Mouse (Mus musculus) thymus, adult 2 months (tissue): ENCODE results near the gene Pth2. TPM values are rescaled to one million over a fixed set of nuclear protein-coding genes. Genes with fewer than 3 reads are reported as not detected.
"Not testable (repeated sequence)": the region's sequence is repeated elsewhere in the genome, so short reads cannot be mapped to it uniquely, and the experiment has no call there.

Experiments used
- DNase-seq: peaks from one replicate; pipeline ENCODE4 v3.0.0; 2021
- H3K27ac ChIP-seq: fragments of 200-500 bp; 2 replicates; pipeline ENCODE4 v1.5.1; 2012; ENCODE audit warnings: low read length, control low read depth; ENCODE audit not compliant: control insufficient read depth, insufficient read depth
- H3K27me3 ChIP-seq: fragments of 200-500 bp; 2 replicates; pipeline ENCODE4 v1.6.1; 2012; ENCODE audit warnings: mild to moderate bottlenecking, low read length, moderate library complexity, mixed read lengths; ENCODE audit not compliant: control insufficient read depth, insufficient read depth
- H3K36me3 ChIP-seq: fragments of 200-500 bp; 2 replicates; pipeline ENCODE4 v1.6.1; 2012; ENCODE audit warnings: mild to moderate bottlenecking, low read length, moderate library complexity; ENCODE audit not compliant: control insufficient read depth, insufficient read depth
- H3K4me1 ChIP-seq: fragments of 200-500 bp; replicated peaks from 2 replicates; pipeline ENCODE4 v1.6.1; 2012; ENCODE audit warnings: low read length; ENCODE audit not compliant: control insufficient read depth, insufficient read depth
- H3K4me3 ChIP-seq: fragments of 200-500 bp; 2 replicates; pipeline ENCODE4 v1.5.1; 2012; ENCODE audit warnings: mild to moderate bottlenecking, low read length, control low read depth, moderate library complexity; ENCODE audit not compliant: control insufficient read depth, insufficient read depth
- CTCF ChIP-seq: fragments of 200-500 bp; IDR thresholded peaks from 2 replicates; pipeline ENCODE4 v1.5.1; 2012; ENCODE audit warnings: mild to moderate bottlenecking, control low read depth, low read length, moderate library complexity, borderline replicate concordance; ENCODE audit not compliant: control insufficient read depth, poor library complexity, insufficient read depth; ENCODE audit errors: extremely low read depth
- POLR2A ChIP-seq: fragments of 200-500 bp; IDR thresholded peaks from 2 replicates; pipeline ENCODE4 v1.6.1; 2012; ENCODE audit warnings: mild to moderate bottlenecking, low read length, control low read depth, moderate library complexity; ENCODE audit not compliant: control insufficient read depth, poor library complexity, insufficient read depth; ENCODE audit errors: extremely low read depth
- WGBS: fragments of 180-500 bp; shearing (Covaris S2); methylation state at CpG from one replicate; pipeline ENCODE4 v1.1.7; 2018; 5-methylcytosine and 5-hydroxymethylcytosine counted together
- polyA plus RNA-seq: library from polyadenylated mRNA; depleted of rRNA; stranded (reverse); fragments of >200 nt; gene quantifications from 2 replicates; pipeline ENCODE4 v1.2.3, GENCODE M21; 2012

Pth2 gene
- polyA plus RNA-seq, 1 experiment: not detected

DNA sequence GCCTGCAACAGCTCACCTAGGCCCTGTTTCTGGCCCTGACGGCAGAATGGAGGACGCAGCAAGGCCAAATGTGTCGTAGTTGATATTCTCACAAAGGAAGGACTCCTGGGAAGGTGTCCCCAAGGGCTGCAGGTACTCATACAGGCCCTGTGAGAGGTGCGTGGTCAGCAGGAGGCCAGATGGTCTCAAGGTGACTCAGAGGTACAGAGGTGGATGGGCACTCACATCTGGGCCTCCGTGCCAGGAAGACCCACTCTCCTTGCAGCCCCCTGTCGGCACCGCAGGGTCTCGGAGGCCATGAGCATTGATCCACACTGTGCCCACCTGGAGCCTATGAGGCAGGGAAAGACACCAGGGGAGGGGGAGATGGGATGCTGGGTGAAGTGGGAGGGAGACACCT, 35.3 kb upstream of the Pth2 start:
- Histone ChIP-seq H3K4me3 (no peak overlapping the region), H3K36me3 (no peaks in the 10 kb centered on the region), H3K4me1 (peaks cover 22% of the 10 kb centered on the region), H3K27ac (no peak overlapping the region), H3K27me3 (no peaks in the 10 kb centered on the region)
- WGBS: 99% methylated on average over 8 of the region's 8 CpGs
- DNase-seq: no peak
- TF ChIP-seq CTCF (no peak), POLR2A (no peak)

DNA sequence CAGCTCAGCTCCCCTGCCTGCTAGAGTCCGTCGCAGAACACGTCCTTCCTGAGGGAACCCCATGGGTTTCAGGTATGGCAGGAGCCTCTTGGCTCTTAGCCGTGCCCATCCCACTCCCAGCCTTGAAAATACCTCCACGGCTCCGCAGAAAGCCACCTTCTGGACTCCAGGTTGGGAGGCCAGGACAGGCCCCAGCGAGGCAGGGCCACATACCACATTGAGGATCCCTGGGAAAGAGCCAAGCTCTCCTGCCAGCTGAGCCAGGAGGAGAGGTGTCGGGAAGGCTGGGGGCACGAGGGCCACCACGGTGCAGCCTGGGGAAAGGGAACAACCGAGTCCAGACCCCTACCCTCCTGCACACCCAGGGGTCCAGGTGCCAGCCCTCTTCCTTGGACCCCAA, 33.5 kb upstream of the Pth2 start:
- 97% methylated on average over 11 of the region's 11 CpGs for WGBS
- H3K27ac ChIP-seq: no peak overlapping the region
- no peak for TF ChIP-seq CTCF
- TF ChIP-seq POLR2A: no peak
- H3K36me3 ChIP-seq: no peaks in the 10 kb centered on the region
- no peak for DNase-seq
- no peak overlapping the region for H3K4me3 ChIP-seq
- H3K4me1 ChIP-seq: peaks cover 8% of the 10 kb centered on the region
- no peaks in the 10 kb centered on the region for H3K27me3 ChIP-seq

DNA sequence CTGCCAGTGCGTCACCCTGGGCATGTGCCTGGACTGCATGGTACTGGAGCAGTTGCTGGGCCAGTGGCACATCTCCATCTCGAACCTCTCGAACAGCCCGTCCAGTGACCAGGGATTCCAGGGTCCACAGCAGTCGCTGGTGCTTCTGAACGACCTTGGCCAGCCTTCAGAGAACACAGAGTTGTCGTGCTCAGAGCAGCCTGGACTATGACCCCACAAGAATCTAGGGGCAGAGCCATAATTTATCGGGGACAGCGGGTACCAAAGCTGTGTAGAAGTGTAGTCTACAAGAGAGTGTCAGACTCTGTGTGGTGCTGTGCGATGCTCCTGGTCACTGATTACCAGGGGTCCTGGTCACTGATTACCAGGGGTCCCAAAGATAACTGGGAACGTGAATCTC, 32.9 kb upstream of the Pth2 start:
- no peaks in the 10 kb centered on the region for H3K36me3 ChIP-seq
- DNase-seq: no peak
- H3K27me3 ChIP-seq: no peaks in the 10 kb centered on the region
- 99% methylated on average over 11 of the region's 11 CpGs for WGBS
- no peak overlapping the region for H3K4me3 ChIP-seq
- no peak for TF ChIP-seq CTCF
- no peak for TF ChIP-seq POLR2A
- no peak overlapping the region for H3K27ac ChIP-seq
- peaks cover 2% of the 10 kb centered on the region for H3K4me1 ChIP-seq

DNA sequence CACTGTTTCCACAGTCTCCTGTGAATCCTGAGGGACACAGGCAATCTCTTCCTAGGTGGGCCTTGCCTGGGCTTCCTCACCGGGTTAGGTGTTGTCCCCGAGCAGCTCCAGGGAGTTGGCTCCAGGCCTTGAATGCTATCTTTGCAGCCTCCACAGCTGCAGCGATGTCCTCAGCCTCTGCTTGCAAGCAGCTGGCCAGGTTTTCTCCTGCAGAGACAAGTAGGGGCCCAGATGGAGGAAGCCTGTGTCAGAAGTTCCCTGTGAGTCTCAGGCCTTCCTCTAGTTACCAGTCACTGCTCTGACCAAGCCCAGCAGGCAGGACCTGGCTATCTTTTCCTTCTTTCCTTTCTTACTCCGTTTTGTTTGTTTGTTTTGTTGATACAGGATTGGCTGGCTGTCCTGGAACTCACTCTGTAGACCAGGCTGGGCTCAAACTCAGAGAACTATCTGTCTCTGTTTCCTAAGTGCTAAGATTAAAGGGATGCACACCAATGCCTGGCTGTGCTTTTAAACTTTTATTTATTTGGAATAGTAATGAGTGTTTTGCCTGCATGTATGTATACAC, 32.2 kb upstream of the Pth2 start:
- Histone ChIP-seq H3K4me1 (peaks cover 1% of the 10 kb centered on the region), H3K27me3 (no peaks in the 10 kb centered on the region), H3K36me3 (no peaks in the 10 kb centered on the region), H3K4me3 (no peak overlapping the region), H3K27ac (no peak overlapping the region)
- 84% methylated on average over 4 of the region's 4 CpGs for WGBS
- TF ChIP-seq CTCF (no peak), POLR2A (no peak)
- no peak for DNase-seq

GRCm38 (mm10) chr7:45149545-45149944, 31.2 kb upstream of the Pth2 start:
- 93% methylated on average over 6 of the region's 6 CpGs for WGBS
- TF ChIP-seq CTCF (no peak), POLR2A (no peak)
- no peak overlapping the region for H3K27ac ChIP-seq
- no peaks in the 10 kb centered on the region for H3K27me3 ChIP-seq
- no peak overlapping the region for H3K4me3 ChIP-seq
- H3K4me1 ChIP-seq: peaks cover 3% of the 10 kb centered on the region
- DNase-seq: no peak
- no peaks in the 10 kb centered on the region for H3K36me3 ChIP-seq

DNA sequence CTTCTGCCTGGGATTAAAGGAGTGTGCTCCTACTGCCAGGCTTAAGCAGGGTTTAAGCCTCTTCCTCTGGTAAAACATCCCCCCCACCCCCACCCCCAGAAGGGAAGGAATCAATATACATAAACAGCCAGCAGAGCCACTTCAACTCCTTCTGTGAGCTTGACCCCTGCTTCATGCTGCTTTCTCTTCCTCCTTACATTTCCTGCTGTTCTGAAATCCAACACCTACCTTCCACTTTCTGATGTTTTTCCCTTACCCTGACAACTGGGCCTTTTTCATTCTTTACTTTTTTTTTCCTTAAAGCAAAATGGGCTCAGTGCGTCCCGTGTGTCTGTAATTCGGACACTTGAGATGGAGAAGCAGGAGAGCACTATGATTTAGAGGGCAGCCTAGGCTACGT, 30.5 kb upstream of the Pth2 start:
- H3K36me3 ChIP-seq: no peaks in the 10 kb centered on the region
- peaks cover 7% of the 10 kb centered on the region for H3K4me1 ChIP-seq
- no peaks in the 10 kb centered on the region for H3K27me3 ChIP-seq
- TF ChIP-seq CTCF: no peak
- TF ChIP-seq POLR2A: no peak
- DNase-seq: no peak
- no peak overlapping the region for H3K27ac ChIP-seq
- H3K4me3 ChIP-seq: no peak overlapping the region
- WGBS: 92% methylated on average over 4 of the region's 4 CpGs

DNA sequence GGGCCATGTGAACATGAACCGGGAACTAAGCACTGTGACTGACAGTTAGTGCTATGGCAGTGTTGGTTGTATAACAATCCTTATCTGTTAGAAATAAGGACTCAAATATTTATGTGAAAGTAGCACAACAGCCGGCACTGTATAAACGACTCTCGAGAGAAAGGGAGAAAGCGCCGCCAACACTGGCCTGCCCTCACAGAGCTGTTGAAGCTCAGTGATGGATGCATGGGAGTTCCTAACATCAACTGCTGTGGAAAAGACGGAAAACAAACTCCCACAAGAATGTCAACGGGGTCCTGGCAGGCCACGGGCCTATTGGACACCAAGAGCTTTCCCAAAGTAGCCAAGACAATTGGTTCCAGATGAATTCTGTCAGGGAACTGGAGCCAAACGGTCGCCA, 29.5 kb upstream of the Pth2 start:
- Histone ChIP-seq H3K4me1 (peaks cover 7% of the 10 kb centered on the region), H3K36me3 (no peaks in the 10 kb centered on the region), H3K27me3 (no peaks in the 10 kb centered on the region), H3K4me3 (no peak overlapping the region), H3K27ac (no peak overlapping the region)
- TF ChIP-seq POLR2A (no peak), CTCF (no peak)
- 93% methylated on average over 11 of the region's 11 CpGs for WGBS
- DNase-seq: no peak

GRCm38 (mm10) chr7:45153052-45153451, 27.7 kb upstream of the Pth2 start:
- not testable (repeated sequence) for DNase-seq, H3K4me3 ChIP-seq
- WGBS: 88% methylated on average over 2 of the region's 2 CpGs

More at GRCm38 (mm10) chr7:45153052-45153451, 27.7 kb upstream of the Pth2 start:
- H3K27me3 ChIP-seq, H3K36me3 ChIP-seq, H3K27ac ChIP-seq, H3K4me1 ChIP-seq: not testable (repeated sequence)
